Mouse (Mus musculus): ENCODE measurements at regions not wholly inside any gene's neighbourhood (a gene's known extent, or its start where the extent isn't known, plus 50 kb on each side); places are given as distances from the start of the nearest gene placed in this dataset.
"Not testable (repeated sequence)": the region's sequence is repeated elsewhere in the genome, so short reads cannot be mapped to it uniquely, and the experiment has no call there.

DNA sequence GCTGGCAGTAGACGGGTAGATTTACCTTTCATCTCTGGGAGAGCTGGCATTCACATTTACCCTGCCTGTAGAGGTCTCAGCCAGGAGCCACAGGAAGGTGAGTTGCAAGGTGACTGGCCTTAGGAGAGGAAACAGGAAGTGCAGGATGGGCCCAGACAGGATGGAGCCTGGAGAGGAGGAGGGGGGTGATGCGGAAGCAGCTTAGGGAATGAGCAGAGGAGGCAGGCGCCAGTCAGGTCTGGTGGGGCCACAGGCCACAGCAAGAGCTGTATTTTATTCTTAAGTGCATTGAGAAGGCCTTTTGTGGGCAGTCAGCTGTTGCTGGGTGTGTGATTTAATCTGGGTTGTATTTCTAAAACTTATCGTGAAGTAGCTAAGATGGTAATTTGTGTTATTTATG, 108.2 kb upstream of the Nxpe4 start:
- no peak for DNase-seq (ENCODE audit: low spot score)

DNA sequence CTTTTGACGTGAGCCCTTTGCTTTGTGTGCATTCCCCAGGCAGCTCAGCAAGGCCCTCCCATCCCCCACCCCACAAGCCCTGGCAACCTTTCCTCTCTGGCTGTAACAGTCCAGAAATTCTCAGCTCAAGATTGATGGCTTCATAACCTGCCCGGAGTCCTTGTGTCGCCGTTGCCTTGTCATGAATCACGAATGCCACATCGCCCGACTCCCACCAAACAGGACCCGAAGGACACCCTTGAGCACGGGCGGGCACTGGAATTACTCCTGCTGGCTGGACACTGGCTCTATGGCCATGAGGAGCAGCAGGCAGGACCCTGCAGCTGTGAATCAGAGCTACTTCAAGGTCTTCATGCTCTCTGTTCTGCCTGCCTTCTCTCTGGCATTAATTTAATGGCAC, 106.6 kb upstream of the Nxpe4 start:
- no peak for DNase-seq (ENCODE audit: low spot score)

DNA sequence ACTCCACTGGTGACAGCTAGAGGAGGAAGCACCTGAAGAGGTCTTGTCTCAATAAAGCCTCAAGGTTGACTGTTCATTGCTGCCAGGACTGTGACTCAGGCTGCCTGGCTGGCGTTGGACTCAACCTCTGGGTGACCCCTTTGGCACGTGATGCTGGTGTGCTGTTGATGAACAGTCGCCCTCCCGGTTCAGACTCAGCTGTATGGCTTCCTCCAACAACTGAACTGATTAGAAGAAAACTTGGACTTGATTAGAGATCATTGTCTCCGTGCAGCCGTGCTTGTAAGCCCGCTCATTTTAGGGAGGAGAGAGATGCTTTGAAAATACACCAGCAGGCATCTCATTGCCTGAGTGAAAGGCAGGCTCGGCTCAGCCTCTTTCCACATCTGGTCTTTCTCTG, 103.2 kb upstream of the Nxpe4 start:
- no peak for DNase-seq (ENCODE audit: low spot score)

DNA sequence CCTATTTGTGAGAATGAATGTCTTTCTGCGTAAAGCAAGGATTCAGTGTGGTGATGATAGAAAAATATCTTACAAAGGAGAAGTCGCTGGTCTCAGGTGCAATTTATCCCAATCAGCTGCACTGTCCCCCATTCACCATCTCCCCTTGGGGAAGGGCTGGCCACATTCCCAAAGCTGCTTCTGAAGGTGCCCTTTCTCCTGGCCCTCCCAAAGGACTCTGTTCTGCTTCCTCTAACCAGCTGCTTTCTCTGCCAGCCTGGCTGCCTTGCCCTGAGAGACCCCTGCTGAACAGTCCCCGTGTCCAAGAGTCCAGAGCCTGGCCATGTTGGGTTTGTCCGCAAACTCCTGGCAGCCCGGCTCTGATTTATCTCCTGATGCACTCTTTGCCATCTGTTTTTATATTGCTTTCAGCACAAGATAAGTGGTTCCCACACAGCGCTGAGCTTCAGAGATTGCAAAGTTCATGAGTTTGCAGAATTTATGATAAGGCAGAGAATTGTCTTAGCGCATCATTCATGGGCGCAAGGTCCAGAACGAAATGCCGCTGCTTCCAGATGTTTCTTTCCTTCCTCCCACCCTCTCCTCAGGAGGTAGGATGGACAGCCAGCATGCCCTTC, 102.2 kb upstream of the Nxpe4 start:
- DNase-seq (ENCODE audit: low spot score), result no peak

DNA sequence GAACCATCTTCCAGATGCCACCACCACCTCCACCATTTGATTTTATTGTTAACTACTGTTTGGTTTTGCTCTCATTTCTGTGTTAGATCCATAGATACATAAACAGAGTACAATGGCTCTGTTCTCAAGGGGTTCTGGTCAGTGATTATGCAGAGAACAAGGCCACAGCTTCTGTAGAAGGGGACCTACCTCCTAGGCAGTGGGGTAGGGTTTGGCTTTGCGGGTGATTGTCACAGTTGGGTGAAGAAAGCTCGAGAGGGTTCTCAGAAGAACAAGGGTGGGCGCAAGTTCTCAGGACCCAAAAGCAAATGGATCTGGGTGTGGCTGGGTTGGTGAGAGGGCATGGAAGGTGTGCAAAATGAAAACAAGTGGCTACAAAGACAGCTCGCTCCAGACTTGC, 100.8 kb upstream of the Nxpe4 start:
- DNase-seq (ENCODE audit: low spot score), result no peak

DNA sequence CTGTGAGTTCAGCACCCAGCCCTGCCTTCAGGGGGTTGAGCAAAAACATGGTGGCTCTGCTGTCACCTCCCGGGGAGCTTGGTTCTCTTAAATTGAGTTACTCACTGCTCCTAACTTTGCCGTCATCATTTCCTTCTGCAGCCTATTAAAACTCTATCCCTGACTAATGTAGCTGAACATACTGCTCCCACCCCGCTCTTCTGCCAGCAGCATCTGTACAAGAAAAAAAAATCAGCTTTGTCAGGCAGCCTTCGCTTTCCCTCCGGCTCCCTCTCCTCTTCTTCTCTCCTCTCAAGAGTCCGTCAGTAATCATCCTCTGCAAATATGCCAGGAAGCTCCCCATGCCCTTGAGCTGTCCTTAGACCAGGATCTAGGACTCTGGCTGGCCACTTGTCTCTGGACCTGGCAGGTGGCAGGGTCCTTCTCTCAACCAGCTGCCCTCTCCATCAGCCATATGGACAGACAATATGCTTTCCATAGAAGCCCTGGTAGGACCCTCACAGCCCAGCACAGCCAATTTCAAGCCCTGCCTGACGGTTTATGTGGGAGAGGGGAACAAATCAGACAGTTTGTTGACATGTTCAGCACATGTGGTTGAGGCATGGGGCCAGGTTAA, 95.0 kb upstream of the Nxpe4 start:
- DNase-seq (ENCODE audit: low spot score), result no peak

DNA sequence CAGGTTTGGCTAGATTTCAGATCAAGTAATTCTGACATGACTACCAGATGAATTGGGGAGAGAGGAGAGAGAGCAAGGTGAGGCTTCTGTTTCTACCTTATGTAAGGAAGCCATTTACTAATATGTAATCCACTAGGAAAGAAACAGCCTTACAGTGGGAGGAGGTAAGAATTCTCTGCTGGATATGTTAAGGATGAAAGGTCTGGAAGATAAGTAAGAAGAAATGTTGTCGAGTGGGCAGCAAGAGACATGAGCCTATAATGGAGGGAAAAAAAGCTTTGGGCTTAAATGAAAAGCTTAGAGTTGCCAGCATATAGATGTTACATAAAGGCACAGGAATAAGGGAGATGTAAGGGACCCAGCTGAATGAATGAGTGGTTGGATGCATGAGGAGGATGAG, 89.2 kb upstream of the Nxpe4 start:
- DNase-seq (ENCODE audit: low spot score), result no peak

DNA sequence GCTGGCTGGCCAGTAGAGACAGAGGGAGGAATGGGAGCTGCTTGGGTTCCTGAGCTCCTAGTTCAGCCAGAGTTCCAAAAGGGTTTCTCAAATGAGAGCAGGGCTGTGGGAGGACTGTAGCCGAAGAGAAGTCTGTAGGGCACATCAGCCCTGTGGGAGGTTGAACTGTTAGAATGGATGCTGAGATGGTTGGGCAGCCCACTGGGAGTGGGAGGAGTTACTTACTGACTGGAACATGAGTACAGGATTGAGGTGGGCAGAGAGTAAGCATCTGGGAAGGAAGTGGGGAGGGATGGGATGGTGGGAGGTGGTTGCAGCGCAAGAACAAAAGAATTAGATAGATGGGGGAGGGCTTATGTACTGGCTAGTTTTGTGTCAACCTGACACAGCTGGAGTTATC, 88.7 kb upstream of the Nxpe4 start:
- no peak for DNase-seq (ENCODE audit: low spot score)

DNA sequence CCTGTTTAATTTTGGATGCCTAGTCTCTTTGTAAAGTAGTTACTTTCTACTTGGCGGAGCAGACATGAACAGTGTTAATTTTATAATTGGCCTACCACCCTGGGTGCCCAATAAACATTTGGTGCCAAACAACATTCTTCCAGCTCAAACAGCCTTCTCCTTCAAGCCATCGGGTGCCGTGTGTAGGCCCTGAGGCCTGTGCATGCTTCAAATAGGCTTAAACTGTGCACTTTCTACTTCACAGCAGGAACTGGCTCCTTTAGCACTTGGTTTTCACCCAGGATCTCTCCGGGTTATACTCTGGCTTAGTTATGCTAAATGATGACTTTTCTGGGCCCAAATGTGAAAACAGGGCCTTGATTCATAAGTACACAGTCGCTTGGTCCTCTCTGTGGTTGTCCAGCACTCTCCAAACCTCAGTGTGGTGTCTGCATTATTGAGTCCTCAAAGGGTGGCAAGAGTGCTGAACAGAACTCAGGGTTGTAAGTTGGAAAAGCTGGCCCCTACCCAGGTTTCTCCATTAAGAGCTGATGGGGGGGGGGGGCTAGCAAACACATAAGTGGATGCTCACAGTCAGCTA, 86.1 kb upstream of the Nxpe4 start:
- no peak for DNase-seq (ENCODE audit: low spot score)

DNA sequence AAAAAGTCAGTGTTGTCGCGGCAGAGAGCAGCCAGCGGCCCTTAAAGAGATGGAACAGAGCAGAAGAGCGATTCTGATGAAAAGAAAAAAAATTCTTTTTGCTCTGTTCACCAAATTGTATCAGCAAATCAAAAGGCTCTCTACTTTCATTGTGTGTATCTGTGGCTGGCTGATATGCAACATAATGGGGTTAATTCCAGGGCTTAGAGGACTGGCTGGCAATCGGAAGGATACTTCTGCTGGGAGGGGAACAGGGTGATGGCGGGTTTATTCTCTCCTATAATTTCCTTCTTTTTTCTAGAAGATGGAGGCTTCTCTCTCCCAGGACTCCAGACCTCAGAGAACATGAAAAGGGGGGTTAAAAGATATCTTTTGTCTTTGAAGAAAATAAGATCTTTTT, 79.4 kb upstream of the Nxpe4 start:
- no peak for DNase-seq (ENCODE audit: low spot score)

DNA sequence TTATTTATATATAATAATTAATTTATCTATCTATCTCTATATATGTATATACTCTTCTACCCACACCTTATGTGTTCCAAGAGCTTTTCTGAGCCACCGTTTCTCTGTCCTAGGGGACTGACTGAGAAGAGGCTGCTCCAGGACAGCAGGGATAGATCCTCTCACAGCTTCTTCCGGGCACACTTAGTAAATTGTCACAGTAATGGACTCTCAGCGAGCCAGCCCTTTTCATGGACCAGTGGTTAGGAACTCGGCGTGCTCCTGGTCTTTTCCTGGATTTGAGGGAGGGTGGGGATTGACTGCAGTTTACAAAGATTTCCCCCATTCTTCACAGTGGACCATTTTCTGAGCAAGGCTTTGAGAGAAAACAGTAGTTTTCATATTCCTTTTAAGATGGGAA, 77.6 kb upstream of the Nxpe4 start:
- not testable (repeated sequence) for DNase-seq (ENCODE audit: low spot score)

DNA sequence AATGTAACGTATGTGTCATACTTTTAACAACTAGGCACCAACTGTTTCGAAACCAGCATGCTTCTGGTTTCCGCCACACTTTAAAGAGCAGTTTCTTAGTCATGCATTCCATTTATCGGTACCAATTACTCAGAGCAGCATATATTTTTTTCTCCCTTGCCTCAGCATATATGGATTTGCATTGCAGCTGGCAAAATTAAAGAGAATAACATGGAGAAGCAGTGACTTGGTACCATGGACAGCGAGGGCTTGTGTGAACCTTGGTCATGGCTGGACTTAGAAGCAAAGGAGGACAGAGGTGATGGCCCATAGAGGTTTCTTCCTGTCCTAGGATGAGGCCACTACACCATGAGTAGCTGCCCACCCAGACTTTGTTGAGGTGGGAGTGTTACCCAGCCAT, 72.2 kb upstream of the Nxpe4 start:
- DNase-seq (ENCODE audit: low spot score), result peak; percentile 22

DNA sequence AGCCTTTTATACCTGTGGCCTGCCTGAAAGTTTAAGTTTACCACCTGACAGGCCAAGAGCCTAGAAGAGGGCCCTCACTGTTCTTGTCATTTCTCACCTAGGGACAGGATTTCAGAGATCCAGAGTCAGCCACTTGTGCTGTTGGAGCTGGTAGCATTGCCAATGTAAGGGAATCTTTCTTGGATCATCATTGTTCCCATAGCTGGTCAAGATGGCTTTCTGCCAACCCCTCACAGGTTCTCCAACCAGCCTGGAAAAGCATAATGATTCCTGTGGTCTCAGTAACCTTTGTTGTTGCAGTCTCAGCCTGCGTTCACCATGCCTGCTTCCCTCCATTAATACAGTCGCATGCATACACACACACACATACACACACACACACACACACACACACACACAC, 67.1 kb upstream of the Nxpe4 start:
- DNase-seq (ENCODE audit: low spot score), result no peak

DNA sequence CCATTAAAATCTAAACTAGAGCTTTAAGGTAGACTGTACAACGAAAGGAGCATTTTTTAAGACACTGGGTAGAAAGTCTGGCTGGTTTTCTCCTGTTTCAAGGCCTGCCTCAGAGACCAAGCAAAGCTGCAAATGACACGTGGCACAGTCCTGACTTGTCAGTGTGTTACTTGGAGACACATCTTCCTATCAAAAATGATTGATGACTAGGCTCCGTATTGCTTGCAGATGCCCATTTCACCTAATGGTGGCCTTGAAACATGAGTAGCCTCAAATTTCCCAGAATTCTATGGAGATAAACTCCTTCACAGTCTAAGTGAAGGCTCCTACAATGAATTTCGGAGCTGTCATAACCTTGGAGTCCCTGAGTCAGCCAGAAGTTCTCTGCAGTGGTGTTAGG, 62.0 kb upstream of the Nxpe4 start:
- no peak for DNase-seq (ENCODE audit: low spot score)

DNA sequence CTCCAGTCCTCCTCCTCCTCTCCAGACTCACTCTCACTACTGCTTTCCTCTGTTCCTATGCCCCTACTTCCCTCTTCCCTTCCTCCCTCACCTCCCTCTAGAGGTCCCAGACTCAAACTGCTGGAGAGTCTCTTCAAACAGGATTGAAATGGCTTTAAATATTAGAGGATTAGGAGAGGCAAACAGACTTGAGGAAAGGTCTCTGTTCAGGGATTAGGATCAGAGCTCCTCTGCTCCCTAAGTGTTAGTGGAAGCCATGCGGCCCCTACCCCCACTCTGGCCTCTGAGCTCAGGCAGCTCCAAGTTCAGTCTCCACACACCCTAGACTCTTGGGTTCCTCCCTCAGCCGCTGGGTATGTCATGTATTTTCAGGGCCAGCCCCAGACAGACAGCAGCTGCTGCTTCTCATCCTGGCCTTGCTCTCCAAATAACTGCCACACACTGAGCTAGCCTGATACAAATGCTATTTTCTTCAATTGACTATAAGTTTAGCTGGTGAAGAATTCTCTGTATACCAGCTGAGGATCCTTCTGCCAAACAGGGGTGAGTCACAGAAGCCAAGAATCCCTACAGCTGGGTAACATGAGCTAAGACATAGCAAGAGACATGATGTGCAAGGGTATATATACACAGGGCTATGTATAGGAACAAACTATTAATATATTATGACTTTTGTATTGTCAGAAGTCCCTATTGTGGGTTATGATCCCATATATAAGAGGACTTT, 55.2 kb upstream of the Nxpe4 start:
- no peak for DNase-seq (ENCODE audit: low spot score)

DNA sequence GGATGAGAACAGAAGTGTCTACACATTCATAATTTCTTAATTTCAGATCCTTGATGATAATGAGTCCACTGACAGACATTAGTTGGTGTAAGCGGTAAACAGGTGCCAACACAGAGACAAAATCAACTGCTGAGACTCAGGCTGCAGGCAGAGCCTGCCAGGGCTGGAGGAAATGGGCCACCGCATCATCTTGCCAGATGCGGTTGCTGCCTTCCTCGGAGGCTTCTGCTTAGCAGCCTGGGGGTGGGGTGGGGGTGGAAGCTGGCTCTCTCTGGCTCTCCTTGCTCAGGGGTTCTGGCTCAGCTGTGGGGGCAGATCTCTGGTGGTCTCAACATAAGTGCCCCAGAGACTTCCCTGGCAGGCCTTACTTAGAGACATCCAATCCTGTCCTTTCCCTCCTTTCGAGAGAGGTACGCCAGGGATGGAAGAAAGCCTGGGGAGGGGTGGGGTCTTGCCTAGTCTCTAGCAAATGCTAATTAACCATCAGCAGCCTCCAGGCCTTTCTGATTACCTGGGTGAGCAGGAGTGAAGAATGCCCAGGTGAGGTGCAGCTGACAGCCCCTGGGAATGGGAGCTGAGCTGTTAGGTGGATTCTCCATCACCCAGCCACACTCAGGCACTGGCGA, 52.7 kb upstream of the Nxpe4 start:
- DNase-seq (ENCODE audit: low spot score), result no peak

DNA sequence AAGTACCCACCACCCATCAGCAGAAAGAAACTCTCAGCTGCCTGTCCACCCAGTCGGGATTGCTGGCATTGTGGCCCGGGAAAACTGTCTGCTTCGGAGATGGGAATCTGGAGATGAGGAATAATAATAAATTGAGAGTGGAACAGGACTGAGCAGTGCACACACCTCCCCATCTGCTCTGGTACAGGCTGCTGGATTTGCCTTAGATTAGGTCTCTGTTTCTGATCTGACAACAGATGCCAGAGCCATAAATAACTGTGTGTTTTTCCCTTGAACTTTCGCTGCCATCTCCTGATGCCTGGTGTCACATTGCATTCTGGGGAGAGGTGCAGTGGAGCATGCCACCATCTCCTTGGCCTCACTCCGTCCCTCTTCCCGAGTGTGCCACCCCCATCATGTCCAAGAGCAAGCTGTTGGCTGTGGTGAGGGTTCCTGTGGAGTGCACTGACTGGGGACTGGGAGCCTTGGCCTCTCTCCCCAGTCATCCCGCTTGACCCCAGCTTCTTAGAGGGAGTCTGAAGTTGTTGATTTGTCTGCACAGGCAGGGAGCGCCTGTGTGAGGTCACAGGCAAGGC, 50.4 kb upstream of the Nxpe4 start:
- DNase-seq (ENCODE audit: low spot score), result no peak
